Mouse (Mus musculus) kidney, adult 2 months (tissue): Measurements from ENCODE around the gene Ccser2. TPM values are rescaled to one million over a fixed set of nuclear protein-coding genes. Genes with fewer than 3 reads are reported as not detected.

Experiments used
- DNase-seq: peaks from one replicate; pipeline ENCODE4 v3.0.0; 2021
- H3K27ac ChIP-seq: fragments of 200-500 bp; 2 replicates; pipeline ENCODE4 v1.5.1; 2012; ENCODE audit warnings: low read depth, low read length, control low read depth, inconsistent platforms; ENCODE audit not compliant: insufficient read depth
- H3K27me3 ChIP-seq: fragments of 200-500 bp; replicated peaks from 2 replicates; pipeline ENCODE4 v1.6.1; 2012; ENCODE audit warnings: mild to moderate bottlenecking, moderate library complexity, low read length, inconsistent platforms; ENCODE audit not compliant: control insufficient read depth, insufficient read depth
- H3K36me3 ChIP-seq: fragments of 200-500 bp; 2 replicates; pipeline ENCODE4 v1.6.1; 2012; ENCODE audit warnings: mild to moderate bottlenecking, moderate library complexity, low read length, inconsistent platforms; ENCODE audit not compliant: control insufficient read depth, insufficient read depth
- H3K4me1 ChIP-seq: fragments of 200-500 bp; 2 replicates; pipeline ENCODE4 v1.6.1; 2011; ENCODE audit warnings: low read length; ENCODE audit not compliant: control insufficient read depth, insufficient read depth
- H3K4me3 ChIP-seq: fragments of 200-500 bp; 2 replicates; pipeline ENCODE4 v1.5.1; 2011; ENCODE audit warnings: mild to moderate bottlenecking, low read depth, low read length, control low read depth; ENCODE audit not compliant: insufficient read depth
- CTCF ChIP-seq: fragments of 200-500 bp; conservative IDR thresholded peaks from 2 replicates; pipeline ENCODE4 v1.5.1; 2011; ENCODE audit warnings: low read depth, mild to moderate bottlenecking, control low read depth, low read length, moderate library complexity, mixed read lengths; ENCODE audit not compliant: insufficient read depth, insufficient read length
- POLR2A ChIP-seq: fragments of 200-500 bp; IDR thresholded peaks from one replicate; pipeline ENCODE4 v1.6.1; 2011; ENCODE audit warnings: low read depth, low read length, control low read depth
- WGBS: fragments of 180-500 bp; shearing (Covaris S2); methylation state at CpG from one replicate; pipeline ENCODE4 v1.1.7; 2018; 5-methylcytosine and 5-hydroxymethylcytosine counted together
- polyA plus RNA-seq: library from polyadenylated mRNA; depleted of rRNA; stranded (reverse); fragments of >200 nt; gene quantifications from 2 replicates; pipeline ENCODE4 v1.2.3, GENCODE M21; 2012

Gene Ccser2
- polyA plus RNA-seq, 1 experiment = 75.0 TPM

GRCm38 (mm10) chr14:36937080-36937878 is 31.3 kb downstream of the Ccser2 start:
- Histone ChIP-seq H3K4me1 (peaks cover 8% of the 10 kb centered on the region; the same call in 1 of the 2 replicates), H3K36me3 (peaks cover 2% of the 10 kb centered on the region), H3K4me3 (no peak overlapping the region), H3K27ac (no peak overlapping the region), H3K27me3 (no peaks in the 10 kb centered on the region)
- WGBS = 45% methylated on average over 7 of the region's 7 CpGs
- TF ChIP-seq POLR2A (no peak), CTCF (0 out of 2 replicates have a peak, but pooled peaks have one; percentile 18)
- peak; percentile 52 for DNase-seq

- H3K36me3 ChIP-seq = no peaks in the 10 kb centered on the region; the same call in 1 of the 2 replicates
- H3K27ac ChIP-seq = no peak overlapping the region
- no peak overlapping the region for H3K4me3 ChIP-seq
- H3K27me3 ChIP-seq = no peaks in the 10 kb centered on the region
- WGBS = 50% methylated on average over 10 of the region's 10 CpGs
- H3K4me1 ChIP-seq = peaks cover 8% of the 10 kb centered on the region; the same call in 1 of the 2 replicates
- no peak for DNase-seq
- TF ChIP-seq CTCF = no peak
Observed at GRCm38 (mm10) chr14:36932638-36933382, 35.8 kb downstream of the Ccser2 start.

GRCm38 (mm10) chr14:36932038-36932437 is 36.5 kb downstream of the Ccser2 start:
- no peak for DNase-seq
- Histone ChIP-seq H3K27ac (no peak overlapping the region), H3K27me3 (no peaks in the 10 kb centered on the region), H3K4me3 (no peak overlapping the region), H3K36me3 (no peaks in the 10 kb centered on the region; the same call in 1 of the 2 replicates), H3K4me1 (peaks cover 7% of the 10 kb centered on the region; the same call in 1 of the 2 replicates)
- TF ChIP-seq POLR2A = no peak
- no peak for TF ChIP-seq CTCF

- DNase-seq = no peak
- WGBS = 77% methylated on average over 3 of the region's 3 CpGs
Observed at GRCm38 (mm10) chr14:36923383-36923782, 45.2 kb downstream of the Ccser2 start.

GRCm38 (mm10) chr14:36921346-36922049 is 47.1 kb downstream of the Ccser2 start:
- H3K4me1 ChIP-seq = peaks cover 33% of the 10 kb centered on the region
- WGBS = 53% methylated on average over 5 of the region's 5 CpGs
- TF ChIP-seq CTCF (no peak), POLR2A (no peak)
- H3K36me3 ChIP-seq = peaks cover 1% of the 10 kb centered on the region; the same call in 1 of the 2 replicates
- no peaks in the 10 kb centered on the region for H3K27me3 ChIP-seq
- peak; percentile 71 for DNase-seq
- peak overlapping the region; percentile 62 for H3K27ac ChIP-seq
- no peak overlapping the region for H3K4me3 ChIP-seq

More at GRCm38 (mm10) chr14:36923383-36923782, 45.2 kb downstream of the Ccser2 start:
- Histone ChIP-seq H3K4me1 (peaks cover 25% of the 10 kb centered on the region), H3K36me3 (peaks cover 1% of the 10 kb centered on the region; the same call in 1 of the 2 replicates), H3K27ac (no peak overlapping the region), H3K4me3 (no peak overlapping the region), H3K27me3 (no peaks in the 10 kb centered on the region)
- TF ChIP-seq CTCF = no peak
- no peak for TF ChIP-seq POLR2A

GRCm38 (mm10) chr14:36919886-36920285 is 48.7 kb downstream of the Ccser2 start:
- Histone ChIP-seq H3K4me1 (peaks cover 39% of the 10 kb centered on the region), H3K4me3 (no peak overlapping the region), H3K36me3 (peaks cover 5% of the 10 kb centered on the region), H3K27ac (peak overlapping the region; percentile 96), H3K27me3 (no peaks in the 10 kb centered on the region)
- TF ChIP-seq POLR2A (no peak), CTCF (no peak)
- peak; percentile 35 for DNase-seq
- 74% methylated on average over 8 of the region's 8 CpGs for WGBS
